Mouse (Mus musculus) embryonic facial prominence, embryonic 15.5 days (tissue): ENCODE measurements around the gene Tfcp2l1. TPM values are rescaled to one million over a fixed set of nuclear protein-coding genes. Genes with fewer than 3 reads are reported as not detected.

Source experiments
- ATAC-seq: fragments of 200-750 bp; cut with Nextera tagmentation; 2 replicates; pipeline ENCODE4 v1.8.0; 2017; ENCODE audit warnings: low read depth, moderate TSS enrichment; ENCODE audit not compliant: insufficient number of reproducible peaks, low FRiP score, low TSS enrichment
- H3K27ac ChIP-seq: fragments of 300-500 bp; sonication (generic); replicated peaks from 2 replicates; pipeline ENCODE4 v1.5.1; 2015; ENCODE audit warnings: mild to moderate bottlenecking, inconsistent platforms
- H3K27me3 ChIP-seq: fragments of 300-500 bp; sonication (generic); 2 replicates; pipeline ENCODE4 v1.6.1; 2015; ENCODE audit warnings: inconsistent platforms
- H3K36me3 ChIP-seq: fragments of 300-500 bp; sonication (generic); 2 replicates; pipeline ENCODE4 v1.6.1; 2015; ENCODE audit warnings: mild to moderate bottlenecking, inconsistent platforms
- H3K4me1 ChIP-seq: fragments of 300-500 bp; sonication (generic); 2 replicates; pipeline ENCODE4 v1.6.1; 2015; ENCODE audit warnings: inconsistent platforms
- H3K4me2 ChIP-seq: fragments of 300-500 bp; sonication (generic); replicated peaks from 2 replicates; pipeline ENCODE4 v1.6.1; 2015; ENCODE audit warnings: mild to moderate bottlenecking, inconsistent platforms
- H3K4me3 ChIP-seq: fragments of 300-500 bp; sonication (generic); replicated peaks from 2 replicates; pipeline ENCODE4 v1.5.1; 2015; ENCODE audit warnings: mild to moderate bottlenecking, inconsistent platforms
- H3K9ac ChIP-seq: fragments of 300-500 bp; sonication (generic); 2 replicates; pipeline ENCODE4 v1.6.1; 2015; ENCODE audit warnings: inconsistent platforms
- H3K9me3 ChIP-seq: fragments of 300-500 bp; sonication (generic); replicated peaks from 2 replicates; pipeline ENCODE4 v1.6.1; 2016; ENCODE audit warnings: inconsistent platforms
- WGBS: fragments of 180-500 bp; shearing (Covaris S2); methylation state at CpG from one replicate; pipeline ENCODE4 v1.1.7; 2015; 5-methylcytosine and 5-hydroxymethylcytosine counted together
- polyA plus RNA-seq: library from polyadenylated mRNA; unstranded; fragments of >200 nt; fragmentation: Nextera tagmentation; extraction: Ambion mirVana; gene quantifications from 2 replicates; pipeline ENCODE4 v1.2.1, GENCODE M21; 2015

Tfcp2l1 gene
- polyA plus RNA-seq, 1 experiment from 2014 or later = 1.0 TPM

GRCm38 (mm10) chr1:118699961-118700360 is 72.2 kb downstream of the Tfcp2l1 start:
- H3K4me3 ChIP-seq = no peak overlapping the region
- 73% methylated on average over 1 of the region's 1 CpGs for WGBS

GRCm38 (mm10) chr1:118711606-118712005 is 83.9 kb downstream of the Tfcp2l1 start:
- Histone ChIP-seq H3K27me3 (no peaks in the 10 kb centered on the region), H3K36me3 (no peaks in the 10 kb centered on the region), H3K9ac (no peak overlapping the region), H3K4me1 (no peaks in the 10 kb centered on the region), H3K9me3 (no peaks in the 10 kb centered on the region), H3K4me3 (no peak overlapping the region), H3K27ac (no peak overlapping the region), H3K4me2 (no peak overlapping the region)
- WGBS = 67% methylated on average over 4 of the region's 4 CpGs
- ATAC-seq = no peak

More at GRCm38 (mm10) chr1:118699961-118700360, 72.2 kb downstream of the Tfcp2l1 start:
- Histone ChIP-seq H3K9ac (no peak overlapping the region), H3K27ac (no peak overlapping the region), H3K27me3 (no peaks in the 10 kb centered on the region), H3K4me1 (no peaks in the 10 kb centered on the region), H3K4me2 (no peak overlapping the region), H3K36me3 (no peaks in the 10 kb centered on the region), H3K9me3 (no peaks in the 10 kb centered on the region)
- ATAC-seq = no peak

DNA sequence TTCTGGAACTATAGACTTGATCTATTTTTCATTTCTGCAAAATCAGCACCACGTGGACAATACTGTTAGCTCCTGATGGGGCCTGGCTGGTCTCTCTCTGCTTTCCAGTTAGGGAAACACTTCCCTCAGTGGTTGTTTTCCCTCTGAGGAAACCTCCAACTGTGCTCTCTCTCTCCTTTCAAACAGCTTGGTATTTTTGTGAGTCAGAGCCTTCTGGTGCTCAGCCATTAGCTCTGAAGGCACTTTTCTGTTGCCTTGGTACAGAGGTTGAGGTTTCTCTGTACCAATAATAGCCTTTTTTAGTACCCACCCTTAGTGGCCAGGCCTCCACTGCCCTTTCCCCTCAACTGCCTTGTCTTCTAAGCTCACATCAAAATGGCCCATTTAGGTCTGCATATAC is 88.5 kb downstream of the Tfcp2l1 start:
- WGBS = 44% methylated on average over 1 of the region's 1 CpGs
- Histone ChIP-seq H3K9me3 (no peaks in the 10 kb centered on the region), H3K4me1 (no peaks in the 10 kb centered on the region), H3K9ac (no peak overlapping the region), H3K36me3 (no peaks in the 10 kb centered on the region), H3K4me2 (no peak overlapping the region), H3K27ac (no peak overlapping the region), H3K27me3 (no peaks in the 10 kb centered on the region), H3K4me3 (no peak overlapping the region)
- ATAC-seq = no peak

GRCm38 (mm10) chr1:118718055-118718454 is 90.3 kb downstream of the Tfcp2l1 start:
- no peak overlapping the region for H3K4me2 ChIP-seq
- no peaks in the 10 kb centered on the region for H3K36me3 ChIP-seq
- no peaks in the 10 kb centered on the region for H3K4me1 ChIP-seq
- 70% methylated on average over 6 of the region's 6 CpGs for WGBS
- no peak overlapping the region for H3K27ac ChIP-seq
- no peak overlapping the region for H3K9ac ChIP-seq
- H3K9me3 ChIP-seq = no peaks in the 10 kb centered on the region
- no peaks in the 10 kb centered on the region for H3K27me3 ChIP-seq
- ATAC-seq = no peak
- no peak overlapping the region for H3K4me3 ChIP-seq

DNA sequence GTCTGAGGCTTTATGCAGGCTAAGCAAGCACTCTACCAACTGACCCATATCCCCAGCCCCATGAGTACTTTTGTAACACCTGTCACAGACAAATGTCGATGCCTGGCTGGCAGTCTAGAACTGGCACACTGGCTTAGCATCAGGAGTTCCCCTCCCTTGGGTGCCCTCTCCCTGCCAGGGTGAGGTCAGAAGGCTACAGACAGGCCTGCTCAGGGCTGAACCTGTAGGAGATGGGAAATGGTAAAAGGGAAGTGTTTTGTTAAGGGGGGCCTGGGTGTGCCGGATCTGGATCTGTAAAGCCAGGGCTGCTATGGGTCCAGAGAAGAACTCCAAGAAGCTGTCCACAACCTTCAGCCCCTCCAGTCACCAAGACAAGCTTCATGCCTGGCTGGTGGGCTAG is 92.0 kb downstream of the Tfcp2l1 start:
- H3K4me3 ChIP-seq = no peak overlapping the region
- no peaks in the 10 kb centered on the region for H3K27me3 ChIP-seq
- H3K36me3 ChIP-seq = no peaks in the 10 kb centered on the region
- no peak overlapping the region for H3K4me2 ChIP-seq
- ATAC-seq = no peak
- 66% methylated on average over 2 of the region's 2 CpGs for WGBS
- no peak overlapping the region for H3K27ac ChIP-seq
- no peaks in the 10 kb centered on the region for H3K4me1 ChIP-seq
- H3K9me3 ChIP-seq = no peaks in the 10 kb centered on the region
- no peak overlapping the region for H3K9ac ChIP-seq

GRCm38 (mm10) chr1:118720474-118721095 is 92.8 kb downstream of the Tfcp2l1 start:
- no peaks in the 10 kb centered on the region for H3K9me3 ChIP-seq
- 48% methylated on average over 8 of the region's 8 CpGs for WGBS
- no peaks in the 10 kb centered on the region for H3K4me1 ChIP-seq
- H3K4me2 ChIP-seq = no peak overlapping the region
- no peak overlapping the region for H3K4me3 ChIP-seq
- H3K27me3 ChIP-seq = no peaks in the 10 kb centered on the region
- no peaks in the 10 kb centered on the region for H3K36me3 ChIP-seq
- ATAC-seq = no peak
- H3K9ac ChIP-seq = no peak overlapping the region
- no peak overlapping the region for H3K27ac ChIP-seq

DNA sequence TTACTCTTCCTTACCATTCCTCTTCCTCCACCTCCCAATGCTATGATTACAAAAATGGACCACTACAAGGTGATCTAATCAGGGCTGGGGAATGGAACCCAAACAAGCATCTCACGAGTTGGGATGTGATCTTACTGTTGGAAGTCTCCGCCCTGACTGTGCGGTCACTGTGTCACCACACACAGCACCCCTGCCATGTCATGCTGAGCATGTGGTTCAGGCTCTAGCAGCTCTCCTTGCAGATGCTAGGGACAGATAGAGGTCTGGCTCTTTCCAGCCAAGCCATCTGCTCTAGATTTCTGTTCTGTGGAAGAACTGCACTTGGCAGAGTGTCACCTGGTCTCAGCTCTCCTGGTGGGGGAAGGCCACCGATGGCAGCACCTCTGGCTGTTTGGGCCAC is 99.3 kb downstream of the Tfcp2l1 start:
- Histone ChIP-seq H3K4me3 (no peak overlapping the region), H3K9me3 (no peaks in the 10 kb centered on the region), H3K4me2 (no peak overlapping the region), H3K36me3 (no peaks in the 10 kb centered on the region), H3K4me1 (no peaks in the 10 kb centered on the region), H3K27ac (no peak overlapping the region), H3K27me3 (no peaks in the 10 kb centered on the region), H3K9ac (no peak overlapping the region)
- no peak for ATAC-seq
- 80% methylated on average over 4 of the region's 4 CpGs for WGBS

GRCm38 (mm10) chr1:118728796-118729195 is 101.1 kb downstream of the Tfcp2l1 start:
- H3K4me3 ChIP-seq = no peak overlapping the region
- H3K27me3 ChIP-seq = no peaks in the 10 kb centered on the region
- no peak overlapping the region for H3K4me2 ChIP-seq
- no peak for ATAC-seq
- no peak overlapping the region for H3K27ac ChIP-seq
- H3K9me3 ChIP-seq = no peaks in the 10 kb centered on the region
- no peaks in the 10 kb centered on the region for H3K4me1 ChIP-seq
- H3K36me3 ChIP-seq = no peaks in the 10 kb centered on the region
- H3K9ac ChIP-seq = no peak overlapping the region

Other genes starting within 250 kb of the Tfcp2l1 start
- gene Clasp1, start 238.9 kb upstream of the Tfcp2l1 start, polyA plus RNA-seq = 48.6 and 51.4 TPM in 2 replicates